10 mouse cellular contexts compared by ENCODE assay signal in genomic region chr4:134984555-134984954, GRCm38 (mm10). TPM values are rescaled to one million over a fixed set of nuclear protein-coding genes. Genes with fewer than 3 reads are reported as not detected.
DNase-seq lines count a peak whose midpoint lies in the region; ATAC-seq and TF ChIP-seq lines count a peak whose summit lies in the region.
"Had no signal": no experiment of that assay in that cellular context is flagged by ENCODE, and none has a peak within 500 bp of the region (broad histone marks: within the 10 kb centered on the region; RNA-seq: fewer than 3 reads in every experiment).

No protein-coding gene starts in this region.

- ATAC-seq in CD4-positive, CD25-positive, alpha-beta regulatory T cell, adult 4 months: no peak
- no peak for ATAC-seq in erythroblast, adult 5-6 weeks (replicated peaks; ENCODE audit: low FRiP score, poor library complexity, severe bottlenecking)

- DNase-seq in CD4-positive, CD25-positive, alpha-beta regulatory T cell, adult 2 months (ENCODE audit: low read depth, low spot score): peak; percentile 48
- no peak for DNase-seq in left cerebral cortex, adult 2 months (ENCODE audit: extremely low spot score in 1 of 2, low spot score in 2 of 2)
- DNase-seq in left cerebral cortex, postnatal 10 days (ENCODE audit: extremely low spot score in 1 of 2, low spot score in 2 of 2): no peak
- peak; percentile 81 for DNase-seq in ES-CJ7 (ENCODE audit: low read depth, low spot score)
- DNase-seq in naive thymus-derived CD4-positive, alpha-beta T cell, adult 2 months (ENCODE audit: low read depth): peak; percentile 39
- no peak for DNase-seq in right cerebral cortex, postnatal 36 days (ENCODE audit: low spot score in 2 of 2)
- DNase-seq: embryo, embryonic 11 days; heart, postnatal 36 days had no signal

- no peak overlapping the region for H3K27ac ChIP-seq in left cerebral cortex, adult 2 months

- TF ChIP-seq CTCF in left cerebral cortex, adult 2 months (IDR thresholded peaks at IDR 0.05): peak; percentile 48

- intact Hi-C loops in left cerebral cortex, adult 2 months (cut with DNase I): no loop called here
- intact Hi-C loops in left cerebral cortex, postnatal 10 days (cut with DNase I): no loop called here

- H3K4me3 ChIP-seq in left cerebral cortex, adult 2 months: no peak overlapping the region

RNA-seq across cellular contexts. Expression of gene Syf2, which starts 53.9 kb away (rescaled TPM):
- polyA plus RNA-seq in CD4-positive, CD25-positive, alpha-beta regulatory T cell, adult 4 months (2017; shearing (Covaris generic)): 100 to 1,000 TPM; 215 to 219 TPM
- total RNA-seq in left cerebral cortex, adult 2 months (2021): 10 to 100 TPM; 53.9 to 58.7 TPM
- 10 to 100 TPM; 34.5 to 39.6 TPM for total RNA-seq in left cerebral cortex, postnatal 10 days (2021)
- total RNA-seq in erythroblast, adult 5-6 weeks (2015; ENCODE audit: low replicate concordance): 103 and 110 TPM in 2 replicates
- 291 and 294 TPM in 2 replicates for total RNA-seq in erythroblast, adult 5-6 weeks (2017; ENCODE audit: low replicate concordance)

Comparison
In these comparisons a context has a peak if more than half of its experiments do, and no peak if none do; other contexts are left out.
1. DNase-seq: peak in CD4-positive, CD25-positive, alpha-beta regulatory T cell, adult 2 months (single experiment), ES-CJ7 (single experiment) and naive thymus-derived CD4-positive, alpha-beta T cell, adult 2 months (single experiment); none in left cerebral cortex, adult 2 months (0 of 2), left cerebral cortex, postnatal 10 days (0 of 2) and right cerebral cortex, postnatal 36 days (0 of 2).